Mouse (Mus musculus): ENCODE results near the gene C4bp. TPM values are rescaled to one million over a fixed set of nuclear protein-coding genes. Genes with fewer than 3 reads are reported as not detected.

Gene C4bp
- total RNA-seq, 4 experiments from 2014 or later, result not detected

Other genes starting within 250 kb of the C4bp start
- 1 to 10 TPM in 1 of 4 experiments, under 1 TPM in 1, not detected in 2; 0.44 to 1.0 TPM for gene Cd55b, start 238.6 kb downstream of the C4bp start, total RNA-seq (2022)
- 1 to 10 TPM; 3.9 to 6.7 (median 5.4) TPM for gene Cd55, start 198.9 kb downstream of the C4bp start, total RNA-seq (2022)
- gene Zp3r, start 32.0 kb downstream of the C4bp start, total RNA-seq (2022), result under 1 TPM in 2 of 4 experiments, not detected in 2; 0.24 to 0.25 TPM
- under 1 TPM in 1 of 4 experiments, not detected in 3; 0.22 TPM for gene Gm29427, start 54.2 kb upstream of the C4bp start, total RNA-seq (2022)
- 10 to 100 TPM; 14.2 to 16.7 (median 16.2) TPM for gene Yod1, start 55.7 kb upstream of the C4bp start, total RNA-seq (2022)
- 10 to 100 TPM; 44.4 to 48.1 (median 46.4) TPM for gene Pfkfb2, start 67.6 kb upstream of the C4bp start, total RNA-seq (2022)
- 1 to 10 TPM; 1.9 to 2.5 (median 2.1) TPM for gene AA986860, start 70.3 kb upstream of the C4bp start, total RNA-seq (2022)
- not detected for gene Fcamr, start 139.3 kb upstream of the C4bp start, total RNA-seq (2022)
- under 1 TPM in 1 of 4 experiments, not detected in 3; 0.09 TPM for gene Pigr, start 165.1 kb upstream of the C4bp start, total RNA-seq (2022)
- under 1 TPM in 1 of 4 experiments, not detected in 3; 0.88 TPM for gene Fcmr, start 204.0 kb upstream of the C4bp start, total RNA-seq (2022)
- not detected for gene Il24, start 225.8 kb upstream of the C4bp start, total RNA-seq (2022)
- not detected for gene Il20, start 249.8 kb upstream of the C4bp start, total RNA-seq (2022)

Measured in left cerebral cortex, adult 8-10 months (tissue).